Mouse (Mus musculus) right cerebral cortex, postnatal 10 days (tissue): ENCODE measurements around the gene Lgals12.
A peak's percentile ranks its signal among the peaks of the same experiment; 100 is the strongest.

Experiments used
- DNase-seq, 2 experiments: peaks; one replicate each; pipeline ENCODE4 v3.0.0; 2021; ENCODE audit warnings: low spot score in 2 of 2

Lgals12 gene

DNA sequence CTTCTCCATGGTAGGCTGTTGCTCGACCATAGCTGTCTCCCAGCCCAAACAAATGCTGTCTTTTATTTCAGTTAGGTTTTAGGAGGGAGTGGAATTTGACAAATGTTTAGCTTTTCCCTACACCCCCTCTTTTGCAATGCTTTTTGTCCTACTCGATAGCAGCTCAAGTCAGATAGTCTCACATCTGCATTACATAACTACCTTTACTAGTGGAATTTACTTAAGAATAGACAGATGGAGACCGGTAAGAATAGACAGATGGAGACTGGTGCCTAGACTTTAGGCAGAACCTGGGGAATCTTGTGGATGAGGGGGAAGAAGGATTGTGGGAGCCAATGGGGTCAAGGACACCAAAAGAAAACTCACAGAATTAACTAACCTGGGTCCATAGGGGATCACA lies 23.4 kb downstream of the Lgals12 start:
- no peak for DNase-seq

DNA sequence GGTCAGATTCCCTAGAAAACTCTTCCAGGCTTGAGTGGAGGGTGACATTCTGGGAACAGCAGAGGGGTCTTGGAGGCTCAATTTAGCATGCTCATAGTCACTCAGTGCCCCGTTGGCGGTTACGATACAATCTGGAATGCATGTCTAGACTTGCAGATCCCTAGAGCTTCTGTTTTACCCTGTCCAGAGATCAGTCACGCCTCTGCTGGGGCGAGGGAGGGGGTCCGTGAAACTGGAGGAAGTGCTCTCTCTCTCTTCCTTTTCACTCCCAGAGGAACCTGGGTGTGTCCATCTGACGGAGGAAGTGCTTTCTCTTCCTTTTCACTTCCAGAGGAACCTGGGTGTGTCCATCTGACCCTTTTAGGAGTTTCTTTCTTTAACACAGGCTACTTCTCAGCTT lies 23.9 kb downstream of the Lgals12 start:
- DNase-seq, result no peak

- DNase-seq, result no peak
These were observed 26.0 kb downstream of the Lgals12 start for GRCm38 (mm10) chr19:7581042-7581441.

DNA sequence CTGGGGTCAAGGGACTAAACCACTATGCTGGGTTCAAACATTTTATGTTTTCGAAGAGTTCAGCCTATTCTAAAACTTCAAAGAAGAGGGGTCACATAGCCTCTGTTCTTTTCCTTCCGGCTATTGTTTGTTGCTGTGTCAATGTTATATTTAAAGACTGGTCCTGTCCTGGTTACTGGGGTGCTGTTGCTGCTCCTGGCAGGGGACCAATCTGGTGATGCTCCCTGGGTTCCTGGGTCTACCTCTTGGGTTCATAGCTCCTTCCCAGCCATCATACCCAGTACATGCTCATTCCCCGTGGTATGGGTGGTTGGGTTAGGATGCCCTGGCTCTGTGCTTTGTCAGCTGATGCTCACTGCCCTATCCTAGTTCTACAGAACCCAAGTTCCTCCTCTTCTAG lies 29.3 kb downstream of the Lgals12 start:
- DNase-seq, result no peak

GRCm38 (mm10) chr19:7576180-7576579 lies 30.8 kb downstream of the Lgals12 start:
- DNase-seq, result no peak

GRCm38 (mm10) chr19:7569650-7570049 lies 37.3 kb downstream of the Lgals12 start:
- DNase-seq, result no peak

GRCm38 (mm10) chr19:7568364-7568763 lies 38.6 kb downstream of the Lgals12 start:
- DNase-seq, result no peak

DNA sequence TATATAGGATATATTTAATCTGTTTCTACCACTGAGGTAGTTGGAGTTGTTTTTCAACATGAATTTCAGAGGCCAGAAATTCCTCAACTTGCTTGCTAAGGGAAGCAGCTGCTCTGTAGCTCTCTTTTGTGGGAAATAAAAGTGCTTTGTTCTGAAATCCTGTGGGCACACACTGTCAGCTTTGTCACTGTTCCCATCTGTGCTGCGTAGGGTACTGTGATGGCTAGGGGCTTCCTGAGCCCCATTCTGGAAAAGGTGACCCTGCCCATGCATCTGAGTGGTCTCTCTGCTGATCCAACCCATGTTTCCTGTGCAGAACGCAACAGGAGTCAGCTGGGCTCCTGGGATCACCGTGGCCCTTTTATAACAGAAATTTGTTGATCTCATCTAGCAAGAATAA lies 40.2 kb downstream of the Lgals12 start:
- peak; percentile 31 to 34 for DNase-seq

DNA sequence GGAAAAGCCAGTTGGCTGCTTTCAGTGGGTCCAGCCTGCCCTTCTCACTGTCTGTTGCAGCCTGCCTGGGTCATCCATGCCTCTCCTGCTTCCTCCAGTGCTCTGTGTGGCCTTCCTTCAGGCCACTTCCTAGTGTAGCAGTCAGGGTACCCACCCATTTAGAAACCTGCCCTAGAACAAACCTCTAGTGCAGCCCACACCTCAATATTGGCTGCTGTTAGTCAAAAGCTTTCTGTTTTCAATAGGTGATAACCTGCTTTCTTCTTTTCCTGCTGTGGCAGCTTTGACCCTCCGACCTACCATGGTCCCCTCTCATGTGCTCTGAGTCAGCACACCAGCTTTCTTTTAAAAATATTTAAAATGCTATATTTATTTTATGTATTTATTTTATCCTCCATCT lies 42.5 kb downstream of the Lgals12 start:
- DNase-seq, result no peak

DNA sequence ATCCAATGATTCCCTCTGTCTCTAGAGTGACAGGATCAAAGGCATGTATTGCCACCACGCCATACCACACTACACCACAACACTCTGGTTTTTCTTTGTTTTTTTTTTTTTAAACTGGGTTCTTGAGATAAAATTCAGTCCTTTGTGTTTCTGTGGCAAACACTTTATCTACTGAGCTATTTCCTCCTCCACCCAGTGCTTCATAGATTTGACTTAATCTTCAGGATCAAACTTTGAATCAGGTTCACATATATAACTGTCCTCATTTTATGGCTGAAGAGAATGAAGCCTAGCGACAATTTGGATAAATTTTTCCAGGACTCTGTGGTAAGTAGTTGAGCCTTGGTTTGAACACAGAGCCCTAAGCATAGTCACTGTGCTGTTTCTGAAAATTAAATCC lies 43.3 kb downstream of the Lgals12 start:
- DNase-seq, result no peak

GRCm38 (mm10) chr19:7562601-7563129 lies 44.3 kb downstream of the Lgals12 start:
- DNase-seq, result no peak

GRCm38 (mm10) chr19:7561456-7561855 lies 45.5 kb downstream of the Lgals12 start:
- no peak for DNase-seq

DNA sequence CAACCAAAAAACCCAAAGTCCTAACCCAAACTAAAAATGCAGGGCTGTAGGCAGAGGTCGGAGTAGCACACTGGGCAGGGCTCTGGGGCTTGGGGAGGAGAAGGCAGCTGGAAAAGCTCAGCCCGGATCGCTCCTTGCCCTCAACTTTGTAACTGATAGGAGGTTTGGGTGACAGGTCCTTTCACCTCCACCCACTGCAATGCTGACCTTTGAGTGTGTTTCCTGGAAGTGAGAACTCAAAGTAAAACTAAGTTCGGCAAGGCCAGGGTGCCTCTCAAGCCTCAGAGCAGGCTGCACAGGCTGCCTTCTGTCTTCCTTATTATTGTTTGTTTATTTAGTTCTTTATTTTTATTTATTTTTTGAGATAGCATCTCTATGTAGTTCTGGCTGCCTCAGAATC lies 47.0 kb downstream of the Lgals12 start:
- no peak for DNase-seq

GRCm38 (mm10) chr19:7558675-7559074 lies 48.3 kb downstream of the Lgals12 start:
- DNase-seq, result no peak

DNA sequence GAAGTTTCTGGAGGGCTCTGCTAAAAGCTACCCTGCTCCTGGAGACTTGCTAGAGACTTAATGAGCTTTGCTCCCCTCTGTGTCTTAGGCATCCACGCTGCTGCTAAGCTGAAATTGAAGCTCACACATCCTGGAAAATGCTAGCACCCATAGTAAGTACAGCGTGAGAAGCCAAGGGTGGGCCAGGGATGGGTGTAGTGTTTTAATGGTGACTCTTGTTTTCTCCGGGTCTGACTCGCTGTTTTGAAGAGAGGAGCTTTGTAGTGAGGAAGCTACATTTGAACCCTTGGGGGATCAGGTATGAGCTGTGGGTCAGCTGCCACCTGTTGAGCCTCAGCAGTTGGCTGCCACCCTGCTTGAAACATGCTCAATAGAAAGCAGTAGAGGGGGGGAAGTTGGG lies 49.1 kb downstream of the Lgals12 start:
- no peak for DNase-seq

DNA sequence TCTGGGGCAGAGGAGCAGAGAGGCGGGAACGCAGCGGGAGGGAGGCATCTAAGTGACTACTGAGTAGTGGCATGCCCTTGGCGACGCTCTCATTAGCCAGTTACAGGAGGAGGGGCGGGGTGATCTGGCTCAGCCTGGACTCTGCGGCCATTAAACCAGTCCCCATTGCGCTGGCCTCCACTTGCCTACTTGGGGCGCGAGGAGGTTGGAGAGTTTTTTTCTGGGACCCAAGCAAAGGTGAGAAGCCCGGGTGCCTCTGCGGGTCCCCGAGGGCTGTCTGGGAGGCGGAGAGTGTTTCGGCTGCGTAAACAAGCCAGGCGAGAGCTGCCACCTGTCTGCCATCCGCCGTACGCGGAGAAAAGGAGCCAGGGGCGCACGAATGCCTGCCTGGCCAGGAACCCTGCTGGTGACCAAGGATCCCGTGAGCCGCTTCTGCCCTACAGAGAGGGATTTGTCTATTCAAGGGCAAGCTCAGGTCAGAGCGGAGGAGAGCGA lies 49.6 kb downstream of the Lgals12 start, which contains the start of gene Pla2g16:
Gene Pla2g16 (plus strand): TSS at position 132 of the 495 bp plus-strand sequence.
- peak; percentile 49 for DNase-seq

DNA sequence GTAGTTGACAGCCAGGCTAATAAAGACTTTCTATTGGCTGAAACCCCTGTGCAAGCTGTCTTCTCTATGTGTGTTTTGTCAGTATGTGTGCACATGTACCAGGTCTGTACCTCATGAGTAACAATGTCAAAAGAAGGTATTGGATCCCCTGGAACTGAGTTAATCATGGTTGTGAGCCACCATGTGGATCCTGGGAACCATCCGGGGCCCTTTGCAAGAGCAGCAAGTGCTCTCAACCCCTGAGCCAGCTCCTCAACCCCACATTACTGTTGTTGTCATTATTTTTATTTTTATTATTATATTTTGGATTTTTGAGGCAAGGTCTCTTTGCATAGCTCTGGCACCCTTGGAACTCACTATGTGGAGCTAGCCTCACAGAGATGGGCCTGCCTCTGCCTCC lies 50.4 kb downstream of the Lgals12 start:
- DNase-seq, result no peak

- no peak for DNase-seq
These were observed 52.1 kb downstream of the Lgals12 start for GRCm38 (mm10) chr19:7554881-7555280.

GRCm38 (mm10) chr19:7553441-7553840 lies 53.6 kb downstream of the Lgals12 start:
- DNase-seq, result no peak

- no peak for DNase-seq
These were observed 54.7 kb downstream of the Lgals12 start for GRCm38 (mm10) chr19:7552301-7552673.

DNA sequence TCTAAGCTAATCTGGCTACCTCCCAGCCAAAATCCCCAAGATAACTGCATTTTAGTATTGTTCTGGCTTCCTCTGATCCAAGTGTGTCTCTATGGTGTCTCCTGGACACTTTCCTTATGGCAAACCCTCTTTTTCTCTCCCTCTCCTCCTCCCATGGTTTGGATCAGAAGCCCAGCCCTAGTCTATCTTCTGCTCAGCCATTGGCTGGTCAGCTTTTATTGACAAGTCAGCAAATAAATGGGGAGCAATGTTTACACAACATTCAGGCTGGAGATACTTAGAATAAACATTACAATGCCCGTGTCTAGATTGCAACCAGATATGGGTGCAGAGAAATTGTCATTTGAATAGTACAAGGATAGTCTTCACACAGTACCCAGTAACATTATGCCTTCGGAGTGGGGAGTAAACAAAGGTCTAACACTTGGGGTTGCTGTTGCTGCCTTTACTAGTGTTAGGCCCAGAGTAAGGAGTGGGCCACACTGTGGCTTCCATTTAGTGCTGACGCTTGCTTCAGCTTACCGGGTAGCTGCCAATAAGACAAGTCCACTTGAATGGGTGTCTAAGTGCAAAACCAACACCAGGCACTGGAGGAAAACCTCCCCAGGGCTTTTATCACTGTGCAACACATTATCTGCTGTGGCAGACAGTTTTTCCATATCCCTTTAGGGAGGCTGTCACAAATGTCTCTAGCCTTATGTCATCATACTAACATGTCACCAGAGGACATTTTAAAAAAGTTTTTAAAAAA lies 55.3 kb downstream of the Lgals12 start:
- no peak for DNase-seq

DNA sequence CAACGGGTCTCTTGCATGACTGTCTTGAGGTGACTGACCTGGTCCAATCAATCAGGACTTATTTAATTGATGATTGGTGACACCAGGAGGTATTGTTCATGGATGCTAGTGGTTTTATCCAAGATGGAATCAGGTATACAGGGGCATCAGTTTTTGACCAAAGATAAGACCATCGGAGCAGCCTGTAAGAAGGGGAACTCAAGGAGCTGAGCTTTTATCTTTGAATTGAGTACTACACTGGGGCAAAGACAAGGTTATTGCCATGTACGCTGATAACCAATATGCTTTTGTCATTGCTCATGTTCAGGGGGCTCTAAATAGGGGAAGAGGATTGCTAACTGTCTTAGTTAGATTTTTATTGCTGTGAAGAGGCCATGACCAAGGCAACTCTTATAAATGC lies 58.1 kb downstream of the Lgals12 start:
- no peak for DNase-seq
